Mouse (Mus musculus) B cell, adult 67 days (primary cell): ENCODE results near the gene Npc2. TPM values are rescaled to one million over a fixed set of nuclear protein-coding genes. Genes with fewer than 3 reads are reported as not detected.

Source experiments
- total RNA-seq, 2 experiments: library from RNA; stranded (reverse); gene quantifications; 4 replicates each; pipeline ENCODE4 v1.2.4; 2023

The Npc2 gene
- total RNA-seq, result 10 to 100 TPM; 47.3 to 49.4 TPM

DNA sequence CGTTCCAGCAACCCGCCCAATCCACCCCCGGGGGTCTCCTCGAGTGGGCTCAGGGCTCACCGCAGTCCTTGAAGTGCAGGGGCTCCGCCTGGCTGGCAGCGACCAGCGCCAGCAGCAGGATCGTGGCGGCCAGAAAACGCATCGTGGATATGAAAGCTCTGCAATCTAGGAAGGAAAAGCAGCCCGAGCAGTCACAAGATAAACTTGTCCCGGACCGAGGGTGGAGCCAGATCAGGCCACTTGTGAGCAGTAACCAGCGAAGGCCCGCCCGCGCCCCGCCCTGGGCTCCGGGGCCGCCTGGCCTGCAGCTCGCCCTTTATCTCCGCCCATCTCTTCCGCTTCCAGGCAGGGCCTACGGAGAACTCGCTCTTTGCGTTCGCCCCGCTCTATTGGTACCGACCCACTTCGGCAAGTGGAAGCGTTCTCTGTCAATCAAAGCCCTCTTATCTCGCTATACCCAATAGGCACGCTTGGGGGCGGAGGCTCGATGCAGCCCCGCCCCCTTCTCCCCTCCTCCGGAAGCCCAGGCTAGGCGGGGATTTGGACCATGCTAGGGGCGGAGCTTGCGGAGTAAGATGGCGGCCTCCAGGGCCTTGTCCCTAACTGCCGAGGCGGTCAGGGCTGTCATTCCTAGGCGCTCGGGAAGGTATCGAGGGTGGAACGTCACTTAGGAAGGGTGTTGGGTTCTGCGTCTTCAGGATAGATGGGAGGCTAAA, at the start of gene Npc2, which contains the start of gene Isca2:
Npc2 (minus strand) TSS at position 427 of the 716 bp plus-strand sequence.
Isca2 (plus strand) TSS at position 526 of the 716 bp plus-strand sequence.

Other genes starting within 250 kb of the Npc2 start
- gene Vsx2, start 203.4 kb downstream of the Npc2 start, total RNA-seq, result not detected
- 10 to 100 TPM; 20.2 to 21.8 TPM for gene Abcd4, start 155.7 kb downstream of the Npc2 start, total RNA-seq
- gene Vrtn, start 132.1 kb downstream of the Npc2 start, total RNA-seq, result not detected
- not detected for gene Syndig1l, start 74.3 kb downstream of the Npc2 start, total RNA-seq
- 10 to 100 TPM; 56.2 to 59.4 TPM for gene Isca2, start 99 bp upstream of the Npc2 start, total RNA-seq
- not detected for gene Ltbp2, start 103.4 kb upstream of the Npc2 start, total RNA-seq
- gene Fcf1, start 197.7 kb upstream of the Npc2 start, total RNA-seq, result 10 to 100 TPM; 89.7 to 90.9 TPM
- gene Arel1, start 197.7 kb upstream of the Npc2 start, total RNA-seq, result 10 to 100 TPM; 51.1 to 51.7 TPM
- gene Ylpm1, start 223.2 kb upstream of the Npc2 start, total RNA-seq, result 100 to 1,000 TPM in 1 of 2 experiments, 10 to 100 TPM in 1; 93.4 to 107 TPM